Mouse (Mus musculus) liver (tissue): ENCODE results near the gene Kif3b.

Source experiments
- DNase-seq: peaks from one replicate; pipeline ENCODE4 v3.0.0-alpha.2; 2020; ENCODE audit warnings: mixed read lengths

The Kif3b gene

DNA sequence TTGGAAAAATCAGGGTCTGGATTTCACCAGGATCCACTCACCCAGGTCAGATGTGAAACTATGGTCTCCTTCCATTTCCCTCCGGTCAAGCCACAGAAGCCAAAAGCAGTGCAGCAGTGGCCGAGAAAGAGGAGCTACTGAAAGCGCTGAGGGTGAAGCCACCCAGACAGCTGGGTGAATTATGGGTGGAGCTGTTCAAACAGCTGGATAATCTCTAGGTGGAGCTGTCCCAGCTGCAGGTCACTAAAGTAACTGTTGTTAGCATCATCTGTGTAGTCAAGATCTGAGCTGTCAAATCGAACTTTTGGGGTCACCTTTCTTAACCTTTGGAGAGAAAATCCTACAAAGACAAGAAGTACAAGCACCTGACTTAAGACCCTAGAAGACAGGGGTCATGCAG, 7.2 kb downstream of the Kif3b start:
- no peak for DNase-seq

DNA sequence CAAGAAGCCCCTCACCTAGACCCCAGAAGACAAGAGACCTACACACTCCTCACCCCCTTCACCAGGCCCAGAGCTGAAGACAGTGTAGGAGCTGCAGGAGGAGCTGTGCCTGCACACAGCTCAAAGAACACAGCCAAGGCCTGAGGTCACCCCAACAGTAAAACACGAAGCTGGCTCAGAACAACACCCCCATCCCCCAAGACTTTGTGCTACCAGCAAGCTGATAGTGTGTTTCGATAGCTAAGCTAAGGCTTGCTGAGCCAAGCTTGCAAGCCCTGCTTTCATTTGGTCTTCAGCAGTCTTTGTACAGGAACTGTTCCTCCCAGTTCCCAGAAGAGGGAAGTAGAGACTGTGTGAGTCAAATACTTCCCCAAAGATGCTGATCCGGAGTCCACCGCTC, 7.7 kb downstream of the Kif3b start:
- no peak for DNase-seq

DNA sequence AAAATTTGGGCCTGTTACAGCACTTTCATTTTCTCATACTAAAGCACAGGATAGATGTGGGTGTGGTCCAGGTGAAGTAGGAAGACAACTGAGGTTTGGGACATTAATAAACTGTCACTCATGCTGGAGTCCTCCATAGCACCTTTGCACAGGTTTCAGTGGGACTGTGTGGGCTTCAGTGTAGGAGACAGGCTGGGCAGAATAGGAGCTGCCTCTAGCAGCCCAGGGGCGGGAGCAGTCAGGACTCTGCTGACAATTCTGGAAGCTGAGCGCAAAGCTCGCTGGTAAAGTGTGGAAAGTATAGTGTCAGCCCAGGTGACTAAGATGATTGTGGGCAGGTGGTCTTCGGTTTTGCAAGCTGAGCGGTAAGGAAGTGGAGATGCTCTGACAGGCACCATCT, 9.9 kb downstream of the Kif3b start:
- no peak for DNase-seq

DNA sequence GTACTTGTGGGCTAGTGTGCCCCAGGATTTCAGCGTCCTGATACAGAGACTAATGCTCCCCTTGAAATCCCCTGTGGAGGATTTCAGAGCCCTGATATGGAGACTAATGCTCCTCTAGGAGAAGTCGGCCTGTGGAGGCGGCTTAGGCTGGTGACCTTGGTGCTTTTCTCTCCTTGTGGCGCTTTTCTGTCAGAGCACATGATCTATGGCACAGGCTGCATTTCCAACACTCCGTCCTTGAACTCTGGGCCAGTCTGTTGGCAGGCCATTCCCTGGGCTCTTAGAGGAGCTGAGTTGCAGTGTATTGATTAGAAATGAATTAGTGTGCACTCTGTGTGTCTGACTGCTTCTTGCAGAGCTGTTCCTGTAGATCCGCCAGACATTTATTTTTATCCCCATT, 14.0 kb downstream of the Kif3b start:
- no peak for DNase-seq

- no peak for DNase-seq
These were observed 17.4 kb downstream of the Kif3b start for GRCm38 (mm10) chr2:153308586-153308985.

- DNase-seq = no peak
These were observed 17.9 kb downstream of the Kif3b start for GRCm38 (mm10) chr2:153309106-153309505.

GRCm38 (mm10) chr2:153310228-153310627, 19.0 kb downstream of the Kif3b start:
- DNase-seq = no peak

DNA sequence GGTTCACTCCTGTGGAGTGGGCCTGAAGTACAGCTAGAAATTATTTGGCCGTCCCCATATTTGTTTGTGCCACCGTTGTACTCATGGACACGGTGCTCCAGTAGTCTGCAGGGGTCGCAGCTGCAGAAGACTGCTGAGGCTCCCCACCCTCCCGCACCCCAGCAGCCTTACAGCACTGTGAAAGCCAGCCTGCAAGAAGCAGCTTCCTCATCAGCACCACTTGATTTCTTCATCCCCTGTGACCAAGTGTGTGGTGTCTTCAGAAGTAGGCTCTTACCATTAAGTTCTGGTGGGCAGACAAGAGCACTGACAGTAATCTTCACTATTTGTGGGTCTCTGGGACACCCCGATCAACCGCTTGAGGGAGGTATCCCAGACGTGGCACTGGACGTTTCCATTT, 21.7 kb downstream of the Kif3b start:
- DNase-seq = no peak

DNA sequence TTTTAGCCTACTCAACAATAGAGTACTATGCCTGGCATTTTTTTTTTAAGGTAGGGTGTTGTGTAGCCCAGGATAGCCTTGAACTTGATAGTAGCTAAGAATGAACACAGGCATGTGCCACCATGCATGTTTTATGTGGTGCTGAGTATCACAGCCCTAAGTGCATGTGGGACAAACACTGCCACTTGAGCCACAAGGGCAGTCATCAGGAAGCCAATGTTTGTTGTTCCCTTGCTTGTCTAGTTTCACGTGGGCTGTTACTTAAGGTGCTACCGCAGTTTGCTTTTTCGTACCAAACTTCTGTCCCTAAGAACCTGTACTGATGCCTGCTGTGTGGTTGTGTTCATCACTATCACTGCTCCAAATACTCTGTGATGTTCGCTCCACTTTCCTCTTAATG, 27.2 kb downstream of the Kif3b start:
- DNase-seq = no peak

GRCm38 (mm10) chr2:153319036-153319643, 27.9 kb downstream of the Kif3b start:
- DNase-seq = no peak

GRCm38 (mm10) chr2:153325706-153326376, 34.6 kb downstream of the Kif3b start:
- DNase-seq = no peak

DNA sequence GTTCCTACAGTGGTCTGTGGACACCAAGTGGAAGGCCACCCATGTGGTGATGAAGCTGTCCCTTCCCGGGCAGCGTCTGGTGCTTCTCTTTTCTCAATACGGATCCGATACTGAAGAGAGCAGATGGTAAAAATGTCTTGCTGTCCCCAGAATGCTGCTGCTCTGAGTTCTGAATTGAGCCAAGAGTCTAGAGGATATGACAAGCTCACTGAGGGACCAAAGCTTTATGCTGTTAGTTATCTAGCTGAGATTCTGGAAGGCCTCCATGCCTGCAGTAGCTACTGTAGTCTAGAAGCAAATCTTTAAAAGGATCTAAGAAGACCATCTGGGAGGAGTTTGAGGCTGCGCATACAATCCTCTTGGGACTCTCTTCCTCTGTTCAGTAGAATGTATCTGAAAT, 41.1 kb downstream of the Kif3b start:
- no peak for DNase-seq

DNA sequence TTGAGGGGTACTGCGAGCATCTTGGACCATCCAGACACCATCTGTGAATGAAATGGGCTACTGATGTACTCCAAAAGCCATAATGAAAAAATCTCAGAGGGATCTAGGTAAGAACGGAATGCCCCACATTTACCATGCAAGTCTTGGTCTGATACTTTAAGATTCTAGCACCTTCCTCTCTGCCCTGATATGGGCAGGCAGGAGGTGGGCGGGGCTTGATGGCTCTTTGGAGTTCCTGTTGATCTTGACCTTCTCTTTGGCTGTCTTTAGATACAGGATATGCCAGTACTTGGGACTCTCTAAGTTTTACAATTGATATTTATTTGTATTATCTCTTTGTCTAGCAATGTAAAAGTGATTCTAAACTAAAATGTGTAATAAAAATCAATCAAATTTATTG, 41.8 kb downstream of the Kif3b start:
- DNase-seq = peak; percentile 70

- no peak for DNase-seq
These were observed 42.6 kb downstream of the Kif3b start for GRCm38 (mm10) chr2:153333822-153334232.

DNA sequence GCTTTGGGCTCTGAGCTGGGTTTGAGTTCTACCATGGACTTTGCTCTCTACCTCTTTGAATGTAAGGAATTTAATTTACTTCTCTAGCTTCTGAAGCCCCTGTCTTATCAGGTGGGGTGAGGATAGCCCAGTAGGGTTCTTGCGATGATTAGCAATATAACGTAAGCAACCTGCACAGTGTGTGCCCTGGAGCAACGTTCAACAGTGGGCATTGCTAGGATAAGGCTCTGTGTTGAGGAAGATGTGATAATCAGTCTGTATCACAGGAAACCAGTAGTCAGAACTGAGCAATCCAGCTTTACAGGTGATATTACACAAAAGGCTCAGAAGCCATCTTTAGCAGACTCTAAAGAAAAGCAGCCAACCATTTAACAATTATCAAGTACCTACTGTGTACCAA, 43.1 kb downstream of the Kif3b start:
- no peak for DNase-seq

DNA sequence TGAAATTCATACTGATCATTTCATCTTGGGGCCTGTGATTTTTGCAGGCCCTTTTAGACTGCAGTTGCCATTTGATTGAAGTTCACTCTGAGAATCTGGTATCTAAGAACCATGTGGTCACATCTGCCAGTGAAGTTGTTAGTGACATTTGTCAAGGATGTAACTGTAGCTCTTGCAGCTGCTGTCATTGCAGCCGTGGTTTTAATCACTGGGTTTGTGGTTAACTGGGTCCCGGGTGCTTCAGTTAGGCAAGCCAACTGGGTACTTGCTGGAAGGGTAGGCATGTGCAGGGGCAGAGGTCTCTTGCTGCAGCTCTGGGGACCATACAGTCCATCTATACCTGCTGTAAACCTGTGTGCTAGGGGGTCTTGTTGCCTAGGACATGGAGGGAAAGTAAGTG, 44.9 kb downstream of the Kif3b start:
- DNase-seq = peak; percentile 26

GRCm38 (mm10) chr2:153338361-153339350, 47.4 kb downstream of the Kif3b start:
- no peak for DNase-seq

GRCm38 (mm10) chr2:153342166-153342565, 51.0 kb downstream of the Kif3b start:
- DNase-seq = no peak

DNA sequence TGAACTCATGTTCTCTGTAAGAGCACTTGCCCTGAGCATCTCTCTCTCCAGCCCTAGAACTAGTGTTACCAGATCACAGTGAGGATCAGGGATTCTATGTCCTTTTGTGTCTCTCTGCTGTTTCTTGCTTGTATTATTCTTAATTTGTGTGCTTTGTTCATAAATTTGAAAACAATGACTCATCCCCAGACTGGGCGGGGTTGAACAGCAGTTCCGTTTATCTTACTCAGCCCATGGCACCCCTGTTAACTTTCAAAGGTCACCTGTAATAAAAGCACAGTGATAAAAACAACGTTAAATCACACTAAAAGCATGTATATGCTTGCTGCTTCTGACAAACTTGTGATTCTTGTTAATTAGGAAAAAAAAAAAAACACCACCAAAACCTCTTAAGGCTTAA, 51.4 kb downstream of the Kif3b start:
- DNase-seq = peak; percentile 54

GRCm38 (mm10) chr2:153343191-153343590, 52.0 kb downstream of the Kif3b start:
- DNase-seq = no peak

- no peak for DNase-seq
These were observed 53.8 kb downstream of the Kif3b start for GRCm38 (mm10) chr2:153345071-153345453.

DNA sequence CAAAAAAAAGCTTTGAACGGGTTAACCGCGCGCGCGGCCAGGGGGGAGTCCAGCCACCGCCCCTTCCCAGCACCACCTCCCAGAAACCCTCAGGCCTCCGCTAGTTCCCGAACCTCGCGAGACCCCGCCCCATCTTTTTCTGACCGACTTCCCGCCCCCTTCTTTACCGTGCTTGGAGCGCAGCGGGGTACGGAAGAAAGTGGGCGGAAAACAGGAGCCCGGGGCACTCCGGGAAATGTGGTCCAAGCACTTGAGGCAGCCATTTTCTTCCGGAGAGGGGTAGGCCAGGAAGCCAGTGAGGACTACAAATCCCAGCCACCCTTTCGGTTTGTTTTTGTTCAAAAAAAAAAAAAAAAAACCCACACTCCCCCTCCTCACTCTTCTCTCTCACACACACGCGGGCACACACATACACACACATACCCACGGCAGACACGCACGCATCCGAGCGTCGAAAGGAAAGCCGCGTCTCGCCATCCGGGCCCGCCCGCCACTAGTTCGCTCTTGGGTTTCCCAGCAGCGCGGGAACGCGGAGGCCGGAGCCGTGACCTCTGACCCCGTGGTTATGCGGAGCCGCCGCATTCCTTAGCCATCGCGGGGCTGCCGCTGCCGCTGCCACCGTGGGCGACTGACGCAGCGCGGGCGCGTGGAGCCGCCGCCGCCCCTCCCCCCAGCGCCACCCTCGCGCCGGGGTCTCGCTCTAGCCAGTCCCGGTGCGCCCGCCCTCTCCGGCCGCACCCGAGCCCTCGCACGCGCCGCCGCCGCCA, 54.4 kb downstream of the Kif3b start, which contains the start of gene Asxl1:
TSS of gene Asxl1 (plus strand) at position 376 of the 767 bp plus-strand sequence.
- peak; percentile 95 for DNase-seq
